ENCODE assay signal across 7 mouse cellular contexts in the genomic region with DNA sequence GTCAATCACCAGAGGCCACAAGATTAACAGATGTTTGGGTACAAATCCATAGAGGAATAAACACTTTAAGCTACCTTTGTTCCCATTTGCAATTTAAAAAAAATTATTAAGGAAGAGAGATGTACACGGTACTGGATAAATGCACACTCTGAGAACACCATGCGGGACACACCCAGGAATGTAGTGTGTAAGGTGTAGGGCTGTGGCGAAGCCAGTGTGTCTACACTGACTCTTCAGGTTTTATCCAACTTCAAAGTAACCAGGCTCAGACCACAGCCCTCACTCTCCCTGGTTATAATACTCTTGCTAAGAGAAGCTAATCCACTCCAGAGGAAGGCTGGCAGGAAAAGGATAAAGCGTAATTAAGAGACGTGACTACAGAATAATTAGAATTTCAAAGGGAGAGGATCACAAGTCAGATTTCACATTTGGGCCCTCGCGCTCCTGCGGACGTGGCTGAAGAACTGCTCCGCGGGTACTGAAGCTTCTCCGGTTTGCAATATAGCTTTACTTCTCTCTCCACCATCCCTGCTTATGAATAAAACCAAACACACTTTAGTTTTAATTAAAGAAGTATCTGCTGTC.
DNase-seq lines count a peak whose midpoint lies in the region; ATAC-seq and TF ChIP-seq lines count a peak whose summit lies in the region.

No protein-coding gene starts in this region.

- no peak overlapping the region for H3K4me3 ChIP-seq in kidney, postnatal 0 days (replicated peaks; ENCODE audit: low read depth, low read length)
- H3K4me3 ChIP-seq in forebrain, embryonic 13.5 days = no peak overlapping the region
- H3K4me3 ChIP-seq in limb, embryonic 10.5 days = no peak overlapping the region
- no peak overlapping the region for H3K4me3 ChIP-seq in midbrain, embryonic 16.5 days (ENCODE audit: low read depth, low read length)

- no peak for ATAC-seq in kidney, postnatal 0 days (replicated peaks; ENCODE audit: low FRiP score, low read depth)
- ATAC-seq in forebrain, embryonic 13.5 days = no peak
- ATAC-seq in midbrain, embryonic 16.5 days = peak; percentile 49

- H3K27me3 ChIP-seq in kidney, postnatal 0 days (ENCODE audit: insufficient read depth, low read length) = no peaks in the 10 kb centered on the region
- H3K27me3 ChIP-seq in forebrain, embryonic 13.5 days = peaks cover 91% of the 10 kb centered on the region
- H3K27me3 ChIP-seq in limb, embryonic 10.5 days (ENCODE audit: low read depth, poor library complexity, severe bottlenecking) = no peaks in the 10 kb centered on the region
- H3K27me3 ChIP-seq in midbrain, embryonic 16.5 days (ENCODE audit: control insufficient read depth, insufficient read depth, low read depth, low read length) = peaks cover 9% of the 10 kb centered on the region

- H3K9me3 ChIP-seq in kidney, postnatal 0 days (replicated peaks; ENCODE audit: low read length) = no peaks in the 10 kb centered on the region
- H3K9me3 ChIP-seq in forebrain, embryonic 13.5 days (replicated peaks) = no peaks in the 10 kb centered on the region; the same call in 1 of the 2 replicates
- no peaks in the 10 kb centered on the region for H3K9me3 ChIP-seq in limb, embryonic 10.5 days (replicated peaks)
- no peaks in the 10 kb centered on the region for H3K9me3 ChIP-seq in midbrain, embryonic 16.5 days (replicated peaks; ENCODE audit: control insufficient read depth, low read length, poor library complexity, severe bottlenecking)

- 0 out of 2 replicates have a peak overlapping the region, but pooled peaks have one; percentile 18 for H3K9ac ChIP-seq in kidney, postnatal 0 days (ENCODE audit: low read depth, low read length)
- no peak overlapping the region for H3K9ac ChIP-seq in forebrain, embryonic 13.5 days
- H3K9ac ChIP-seq in midbrain, embryonic 16.5 days (ENCODE audit: low read depth, low read length) = no peak overlapping the region

- 64% methylated on average over 12 of the region's 12 CpGs for WGBS in kidney, postnatal 0 days
- 9% methylated on average over 12 of the region's 12 CpGs for WGBS in forebrain, embryonic 13.5 days
- WGBS in limb, embryonic 10.5 days = 33% methylated on average over 12 of the region's 12 CpGs
- WGBS in midbrain, embryonic 16.5 days = 16% methylated on average over 12 of the region's 12 CpGs

- no peak for TF ChIP-seq CTCF in kidney, postnatal 0 days (IDR thresholded peaks at IDR 0.05; ENCODE audit: low read depth)

- peaks cover 3% of the 10 kb centered on the region; the same call in 1 of the 2 replicates for H3K36me3 ChIP-seq in kidney, postnatal 0 days (ENCODE audit: insufficient read depth, low read length)
- no peaks in the 10 kb centered on the region for H3K36me3 ChIP-seq in forebrain, embryonic 13.5 days (ENCODE audit: poor library complexity, severe bottlenecking)
- peaks cover 10% of the 10 kb centered on the region for H3K36me3 ChIP-seq in limb, embryonic 10.5 days
- H3K36me3 ChIP-seq in midbrain, embryonic 16.5 days (ENCODE audit: control insufficient read depth, insufficient read depth, low read length) = no peaks in the 10 kb centered on the region

- H3K27ac ChIP-seq in kidney, postnatal 0 days = no peak overlapping the region
- no peak overlapping the region for H3K27ac ChIP-seq in forebrain, embryonic 13.5 days
- 0 out of 2 replicates have a peak overlapping the region, but pooled peaks have one; percentile 7 for H3K27ac ChIP-seq in limb, embryonic 10.5 days
- H3K27ac ChIP-seq in midbrain, embryonic 16.5 days (ENCODE audit: low read length) = no peak overlapping the region

- no peak for DNase-seq in kidney, postnatal 0 days (ENCODE audit: low spot score)
- DNase-seq in kidney, adult 8-10 months = no peak
- no peak for DNase-seq in limb, embryonic 10.5 days (ENCODE audit: low spot score)
- DNase-seq in cerebellum, postnatal 4 days (ENCODE audit: low spot score in 2 of 2) = no peak
- DNase-seq in thymus, postnatal 0 days (ENCODE audit: low spot score) = no peak

- peaks cover 25% of the 10 kb centered on the region for H3K4me1 ChIP-seq in kidney, postnatal 0 days (replicated peaks; ENCODE audit: insufficient read depth, low read length)
- peaks cover 32% of the 10 kb centered on the region for H3K4me1 ChIP-seq in forebrain, embryonic 13.5 days
- H3K4me1 ChIP-seq in limb, embryonic 10.5 days = peaks cover 56% of the 10 kb centered on the region
- H3K4me1 ChIP-seq in midbrain, embryonic 16.5 days (ENCODE audit: control insufficient read depth, insufficient read depth, low read length) = peaks cover 25% of the 10 kb centered on the region

- H3K4me2 ChIP-seq in kidney, postnatal 0 days (ENCODE audit: low read length) = peak overlapping the region; percentile 50
- peak overlapping the region; percentile 44; the same call in 1 of the 2 replicates for H3K4me2 ChIP-seq in forebrain, embryonic 13.5 days
- H3K4me2 ChIP-seq in midbrain, embryonic 16.5 days (ENCODE audit: low read length) = peak overlapping the region; percentile 31
